Mouse (Mus musculus): ENCODE measurements around the gene Ddi2.

DNA sequence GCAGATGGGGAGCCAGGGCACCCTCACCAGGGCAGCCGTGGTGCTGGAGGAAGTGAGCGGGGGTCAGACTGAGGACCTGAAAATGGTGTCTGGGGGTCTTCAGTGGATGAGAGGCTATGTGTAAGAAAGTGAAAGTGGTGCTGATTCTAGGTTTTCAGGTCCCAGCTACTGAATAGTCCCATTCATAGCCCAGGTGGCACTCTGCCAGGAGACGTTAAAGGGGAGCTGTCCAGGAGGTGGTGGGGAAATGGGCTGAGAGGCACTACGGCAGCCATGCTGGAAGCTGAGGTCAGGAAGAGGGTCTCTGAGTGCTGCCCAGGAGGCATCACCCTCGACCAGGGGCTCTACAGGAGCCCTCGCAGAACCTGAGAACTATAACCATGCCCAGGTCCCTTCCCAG is 74.0 kb downstream of the Ddi2 start:
- TF ChIP-seq POLR2A (IDR thresholded peaks at IDR 0.05; ENCODE audit: control insufficient read depth, extremely low read depth, insufficient read depth, low read length, poor library complexity) = no peak
- TF ChIP-seq CTCF (IDR thresholded peaks at IDR 0.05; ENCODE audit: borderline replicate concordance, control insufficient read depth, extremely low read depth, insufficient read depth, low read length, poor library complexity) = no peak
